Mouse (Mus musculus): ENCODE measurements at regions not wholly inside any gene's neighbourhood (a gene's known extent, or its start where the extent isn't known, plus 50 kb on each side); places are given as distances from the start of the nearest gene placed in this dataset.
A peak's percentile ranks its signal among the peaks of the same experiment; 100 is the strongest.

DNA sequence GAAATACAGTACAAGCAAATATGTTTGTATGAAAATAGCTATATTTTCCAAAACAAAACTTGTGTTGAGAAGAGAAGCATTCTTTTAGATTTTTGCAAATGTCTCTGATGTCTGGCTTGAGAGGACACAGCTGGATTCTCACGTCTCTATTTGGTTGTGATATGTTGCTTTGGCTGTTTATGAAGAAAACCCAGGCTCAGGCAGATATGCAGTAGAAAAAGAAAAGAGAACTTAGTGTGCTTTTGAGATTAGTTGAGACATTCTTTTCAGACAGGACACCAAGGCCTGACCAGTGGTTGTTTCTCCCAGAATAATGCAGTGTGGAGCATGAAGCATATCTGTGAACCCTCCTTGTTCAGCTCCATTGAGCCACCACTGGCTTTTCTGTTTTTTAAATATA is 178.8 kb upstream of the Mamld1 start:
- no peak for DNase-seq (ENCODE audit: inconsistent ontology term)

DNA sequence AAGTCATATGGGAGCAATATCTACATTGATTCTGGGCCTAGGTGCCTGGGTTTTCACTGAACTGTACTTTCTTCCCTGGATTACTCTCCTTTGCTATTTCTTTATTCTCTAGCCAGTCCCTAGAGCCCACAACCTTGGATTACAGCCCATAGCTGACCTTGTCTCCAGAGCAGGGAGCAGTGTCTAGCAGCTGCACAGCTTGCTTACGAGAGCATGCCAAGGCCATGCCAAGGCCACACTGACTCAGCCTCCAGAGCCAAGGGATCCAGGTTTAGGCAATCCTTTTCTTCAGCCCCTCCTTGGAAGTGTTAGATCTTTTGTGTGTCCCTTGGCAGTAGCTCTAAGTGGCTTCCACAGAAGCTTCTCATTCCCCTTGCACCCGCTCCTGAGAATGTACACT is 168.7 kb upstream of the Mamld1 start:
- peak; percentile 37 for DNase-seq (ENCODE audit: inconsistent ontology term)

DNA sequence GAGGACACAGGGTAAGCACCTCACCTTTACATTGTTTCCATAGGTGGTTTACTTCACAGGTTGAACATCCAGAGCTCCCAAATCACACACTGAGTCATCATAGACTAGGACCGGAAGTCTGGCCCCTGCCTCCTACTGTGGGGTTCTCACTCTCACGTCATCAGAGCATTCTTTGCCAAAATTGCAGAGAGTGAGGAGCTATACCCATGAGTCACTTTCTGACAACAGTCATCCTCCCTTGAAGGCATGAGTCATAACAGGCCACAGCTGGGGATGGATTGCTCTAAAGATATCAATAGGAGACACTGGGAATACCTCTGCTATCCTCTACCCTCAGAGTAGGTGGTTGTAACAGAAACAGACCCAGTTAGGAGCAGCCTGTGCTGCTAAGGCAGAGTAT is 166.6 kb upstream of the Mamld1 start:
- DNase-seq (ENCODE audit: inconsistent ontology term), result peak; percentile 74

DNA sequence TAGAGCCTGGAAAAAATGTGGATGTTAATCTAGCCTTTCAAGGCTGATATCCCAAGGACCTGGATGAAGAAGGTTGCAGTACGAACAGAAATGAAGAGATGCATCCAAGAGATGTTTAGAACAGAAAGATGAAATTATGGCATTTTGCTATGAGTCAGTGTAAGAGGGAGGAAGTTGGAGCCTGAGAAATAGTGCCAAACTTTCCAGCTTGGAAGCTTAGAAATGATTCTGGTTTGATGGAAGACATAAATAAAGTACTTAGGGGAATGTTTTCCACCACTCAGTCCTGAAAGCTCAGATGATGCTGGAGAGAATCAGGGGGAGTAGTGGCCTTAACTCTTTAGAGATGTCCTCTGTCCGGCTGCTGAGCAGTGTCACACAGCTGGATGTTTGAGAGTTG is 155.5 kb upstream of the Mamld1 start:
- DNase-seq (ENCODE audit: inconsistent ontology term), result no peak

DNA sequence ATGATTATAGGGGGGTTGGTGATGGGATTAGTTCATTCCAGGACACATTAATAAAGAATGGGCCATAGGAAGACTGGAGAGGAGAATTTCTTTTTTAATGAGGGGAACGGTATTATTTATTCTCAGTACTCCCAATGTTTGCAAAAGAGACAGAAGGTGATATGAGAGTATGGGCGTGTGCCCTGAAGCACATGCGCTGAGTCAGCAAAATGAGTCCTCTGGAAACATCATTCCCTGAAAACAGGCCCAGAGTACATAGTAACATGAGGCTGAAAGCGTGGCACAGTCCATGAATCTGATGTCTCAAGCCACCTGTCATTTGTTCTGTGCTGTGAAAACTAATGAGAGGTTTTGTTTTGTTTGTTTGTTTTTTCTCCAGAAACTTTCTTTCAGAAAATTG is 154.5 kb upstream of the Mamld1 start:
- DNase-seq (ENCODE audit: inconsistent ontology term), result no peak

DNA sequence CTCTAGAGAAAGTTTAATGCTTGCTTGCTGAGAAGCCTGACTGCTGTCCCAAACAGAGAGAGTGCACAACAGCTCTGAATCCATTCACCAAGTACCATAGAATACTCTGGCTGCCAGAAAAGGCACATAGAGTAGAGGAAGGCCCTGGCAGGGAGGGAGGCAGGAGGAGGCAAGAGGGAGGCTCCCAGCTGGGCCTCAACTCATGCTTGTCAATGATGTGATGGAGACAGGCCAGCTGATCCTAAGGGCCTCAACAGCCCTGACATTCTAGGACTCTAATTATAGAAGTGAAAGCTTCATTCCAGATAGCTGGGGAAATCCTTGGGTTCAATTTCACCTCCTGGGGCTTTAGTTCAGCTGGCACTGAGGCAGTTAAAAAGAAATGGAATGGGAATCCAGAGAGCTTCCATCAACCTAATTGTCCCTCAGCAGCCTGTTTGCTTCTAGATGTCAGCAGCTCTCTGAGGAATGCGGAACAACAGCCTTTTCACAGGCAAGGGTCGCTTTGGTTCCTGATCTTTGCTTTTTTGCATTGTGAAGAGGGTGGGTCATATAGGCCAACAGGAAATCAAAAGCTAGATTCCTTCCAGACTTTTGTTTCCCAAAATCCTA is 152.8 kb upstream of the Mamld1 start:
- DNase-seq (ENCODE audit: inconsistent ontology term), result peak; percentile 51

DNA sequence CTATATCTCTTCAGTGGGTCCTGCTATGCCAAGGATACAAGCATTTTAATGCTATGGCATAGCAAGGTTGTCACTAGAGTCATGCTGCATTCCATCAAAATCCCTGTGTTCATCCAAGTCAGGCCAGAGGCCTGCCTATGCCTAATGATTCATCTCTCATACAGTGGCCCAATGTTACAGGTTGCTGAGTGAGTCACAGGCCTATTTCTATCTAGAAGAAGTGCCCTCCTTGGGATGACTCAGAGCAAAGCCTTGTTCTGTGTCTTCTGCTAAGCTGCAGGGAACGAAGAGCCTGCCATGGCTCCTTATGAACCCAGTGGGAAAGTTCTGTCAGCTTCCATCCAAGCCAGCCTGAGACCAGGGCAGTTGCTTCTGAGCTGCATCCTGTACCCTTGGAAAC is 151.2 kb upstream of the Mamld1 start:
- DNase-seq (ENCODE audit: inconsistent ontology term), result peak; percentile 36

DNA sequence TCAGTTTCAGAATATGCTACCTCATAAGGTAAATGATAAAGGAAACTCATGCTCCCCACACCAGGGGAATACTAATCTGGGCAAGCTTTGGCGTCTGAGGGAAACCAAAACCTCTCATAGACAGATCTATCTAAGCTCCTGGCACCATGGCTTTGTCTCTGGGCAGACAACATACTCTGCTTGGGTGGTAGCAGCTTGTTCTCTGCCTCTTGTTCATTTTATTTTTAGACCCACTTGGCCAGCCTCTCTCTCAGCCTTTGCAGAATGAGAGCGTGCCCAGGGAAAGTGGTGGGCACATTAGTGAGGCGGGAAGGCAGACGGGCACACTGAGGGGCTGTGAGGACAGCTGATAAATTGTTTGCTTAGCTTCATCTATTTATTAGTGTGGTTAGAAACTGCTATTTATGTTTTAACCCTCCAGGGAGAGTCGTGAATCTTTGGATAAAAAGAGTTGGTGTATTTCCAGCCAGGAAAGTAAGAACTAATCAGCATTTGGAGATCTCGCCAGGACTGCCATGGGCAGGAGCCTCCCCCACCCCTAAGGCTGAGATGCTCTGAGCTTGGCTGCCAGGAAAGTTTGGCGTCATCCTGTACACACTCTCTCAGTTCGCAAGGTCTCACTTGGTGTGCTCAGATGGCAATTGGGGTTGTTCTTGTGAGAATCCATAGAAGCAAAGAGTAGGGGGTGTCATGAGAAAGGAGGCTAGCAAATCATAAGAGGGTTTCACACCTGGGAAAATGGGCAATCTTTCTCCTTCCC is 150.2 kb upstream of the Mamld1 start:
- DNase-seq (ENCODE audit: inconsistent ontology term), result peak; percentile 17

DNA sequence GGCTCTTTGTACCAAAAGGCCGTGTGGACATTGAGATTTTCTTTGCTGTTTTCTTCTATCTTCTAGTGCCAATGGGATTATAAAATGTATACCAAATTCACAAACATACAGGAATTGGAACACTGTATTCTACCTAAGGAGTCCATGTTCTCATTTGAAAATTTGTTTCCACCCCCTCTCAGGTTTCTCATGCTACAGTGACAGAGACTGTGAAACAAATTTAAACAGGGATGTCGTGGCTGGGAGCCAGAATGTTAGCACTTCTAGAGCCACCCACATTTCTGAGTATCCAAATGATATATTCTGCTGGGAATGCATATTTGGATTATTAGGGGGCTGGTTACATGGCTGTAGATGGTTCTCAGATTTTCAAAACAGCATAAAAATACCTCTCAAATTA is 124.4 kb upstream of the Mamld1 start:
- no peak for DNase-seq (ENCODE audit: inconsistent ontology term)

DNA sequence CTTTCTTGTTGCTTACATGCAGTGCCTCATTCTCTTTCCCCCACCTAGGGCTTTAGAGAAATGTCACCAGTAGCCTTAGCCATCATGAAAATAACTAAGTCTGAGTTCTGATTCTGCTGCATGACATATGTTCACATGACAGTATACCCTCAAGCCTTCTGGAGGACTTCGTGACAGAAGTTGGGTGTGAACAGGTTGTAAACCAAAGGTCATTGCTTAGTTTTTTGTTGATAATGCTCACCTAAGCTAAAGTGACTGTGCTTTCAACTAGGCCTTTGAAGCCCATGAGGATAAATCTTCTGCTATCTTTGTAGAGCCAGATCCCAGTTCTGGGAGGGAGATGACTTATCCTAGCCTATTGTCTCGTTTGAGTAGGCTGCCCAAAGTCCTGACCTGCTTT is 118.1 kb upstream of the Mamld1 start:
- DNase-seq (ENCODE audit: inconsistent ontology term), result no peak

DNA sequence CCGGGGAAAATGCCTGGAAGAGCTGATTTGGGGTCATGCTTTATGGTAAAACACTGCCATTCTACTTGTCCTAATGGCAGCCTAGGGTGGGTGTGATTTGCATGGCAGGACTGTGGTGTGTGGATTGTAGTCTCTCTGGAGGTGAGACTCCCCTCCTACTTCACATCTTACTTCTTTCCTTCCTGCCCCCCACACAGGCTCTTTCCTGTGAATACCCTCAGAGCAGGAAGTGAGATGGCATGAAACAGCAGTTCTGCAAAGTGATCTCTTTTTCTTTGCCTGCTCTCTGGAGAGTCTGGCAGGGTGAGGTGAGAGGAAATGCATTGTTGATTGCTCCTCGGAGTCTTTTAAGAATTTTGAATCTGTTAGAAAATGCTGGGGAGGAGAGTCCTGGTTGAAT is 104.7 kb upstream of the Mamld1 start:
- no peak for DNase-seq (ENCODE audit: inconsistent ontology term)

DNA sequence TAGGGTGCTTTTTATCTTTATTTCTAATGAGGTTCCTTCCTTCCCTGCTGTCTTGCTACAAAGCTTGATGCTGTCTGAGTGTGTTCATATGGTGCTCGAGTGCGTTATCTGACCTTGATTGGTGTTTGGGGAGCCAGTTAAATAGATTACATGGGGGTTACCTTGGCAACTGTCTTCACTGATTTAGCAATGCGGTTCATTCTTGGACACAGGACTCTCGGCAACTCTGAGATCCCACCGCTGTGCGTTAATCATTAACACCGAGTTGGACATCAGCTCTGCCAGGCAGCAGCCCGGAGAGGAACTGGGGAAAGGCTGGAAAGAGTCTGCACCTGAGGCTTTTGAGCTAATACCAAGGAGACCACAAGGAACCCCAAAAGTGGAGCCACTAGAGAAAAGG is 104.0 kb upstream of the Mamld1 start:
- peak; percentile 1 for DNase-seq (ENCODE audit: inconsistent ontology term)

DNA sequence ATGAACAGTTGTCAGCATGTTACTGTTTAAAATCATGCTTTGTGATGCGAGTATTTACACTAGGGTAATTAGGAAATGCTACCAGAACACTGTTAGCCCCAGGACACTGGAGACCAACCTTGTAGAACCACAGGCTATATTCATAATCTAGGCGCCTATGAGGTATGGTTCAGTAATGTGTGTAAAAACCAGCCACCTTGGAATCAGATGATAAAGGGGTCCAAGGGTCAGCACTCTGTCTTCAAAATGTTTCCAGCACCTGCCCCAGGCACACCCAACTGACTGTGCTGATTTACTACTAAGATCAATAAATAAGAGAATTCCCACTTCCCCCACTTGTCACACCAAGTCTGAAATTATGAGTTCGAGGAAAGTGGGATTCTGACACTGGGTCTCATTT is 100.8 kb upstream of the Mamld1 start:
- no peak for DNase-seq (ENCODE audit: inconsistent ontology term)

DNA sequence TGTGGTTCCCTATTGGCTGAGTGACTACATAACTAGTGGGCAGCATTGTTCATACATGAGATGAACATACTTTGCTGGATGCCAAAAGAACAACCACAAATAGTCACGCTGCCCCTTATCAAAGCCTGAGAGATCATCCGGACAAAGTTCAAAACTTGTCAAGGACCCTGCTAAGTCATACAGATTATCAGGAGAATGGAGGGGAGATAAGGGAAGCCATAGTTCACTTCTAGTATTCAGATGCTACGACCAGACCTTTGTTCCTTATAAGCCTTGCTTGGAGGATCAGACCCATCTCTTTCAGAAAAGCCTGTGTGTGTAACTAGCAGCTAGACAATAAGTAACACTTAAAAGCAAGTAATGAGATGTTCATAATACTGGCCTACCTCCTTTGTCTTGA is 97.0 kb upstream of the Mamld1 start:
- DNase-seq (ENCODE audit: inconsistent ontology term), result no peak

Data from Muller cell, postnatal 12 days (primary cell).